Mouse (Mus musculus) liver, adult 2 months (tissue): ENCODE data around the gene Ly75.

Source experiments
- CTCF ChIP-seq: fragments of 200-500 bp; IDR thresholded peaks from 2 replicates; pipeline ENCODE4 v1.5.1; 2011; ENCODE audit warnings: low read depth, low read length, control low read depth
- POLR2A ChIP-seq: fragments of 200-500 bp; IDR thresholded peaks from 2 replicates; pipeline ENCODE4 v1.6.1; 2011; ENCODE audit warnings: low read length, control low read depth; ENCODE audit not compliant: insufficient read depth; ENCODE audit errors: extremely low read depth

GRCm38 (mm10) chr2:60392286-60392685 is 9.2 kb upstream of the Ly75 start:
- no peak for TF ChIP-seq POLR2A
- TF ChIP-seq CTCF = no peak
